Mouse (Mus musculus): ENCODE data around the gene Slc43a2. TPM values are rescaled to one million over a fixed set of nuclear protein-coding genes. Genes with fewer than 3 reads are reported as not detected.

Slc43a2 gene
- polyA plus RNA-seq (2012; rRNA removed; ENCODE audit: low replicate concordance), result 163 and 552 TPM in 2 replicates

GRCm38 (mm10) chr11:75531469-75532242, at the start of gene Slc43a2:
Gene Slc43a2, plus strand, starts transcription at chr11:75531694.

GRCm38 (mm10) chr11:75486601-75487285, 44.8 kb upstream of the Slc43a2 start, which contains the start of gene Prpf8:
Gene Prpf8, plus strand, starts transcription at chr11:75486816.

GRCm38 (mm10) chr11:75509741-75510626, 21.5 kb upstream of the Slc43a2 start, which contains the start of gene Rilp:
Gene Rilp, plus strand, starts transcription at chr11:75510094.

GRCm38 (mm10) chr11:75513336-75513735, 18.2 kb upstream of the Slc43a2 start, which contains the start of gene Scarf1:
Gene Scarf1, plus strand, starts transcription at chr11:75513540.

GRCm38 (mm10) chr11:75587493-75588284, 56.2 kb downstream of the Slc43a2 start, which contains the start of gene Pitpna:
Gene Pitpna, plus strand, starts transcription at chr11:75588097.

Other genes with a start within 250 kb of the Slc43a2 start
- gene Rpa1, start 183.4 kb upstream of the Slc43a2 start, polyA plus RNA-seq (2012; rRNA removed; ENCODE audit: low replicate concordance), result 7.4 and 8.7 TPM in 2 replicates
- gene Smyd4, start 183.3 kb upstream of the Slc43a2 start, polyA plus RNA-seq (2012; rRNA removed; ENCODE audit: low replicate concordance), result 0.58 and 2.1 TPM in 2 replicates
- gene Serpinf1, start 109.0 kb upstream of the Slc43a2 start, polyA plus RNA-seq (2012; rRNA removed; ENCODE audit: low replicate concordance), result 9.8 and 10.9 TPM in 2 replicates
- gene Serpinf2, start 92.1 kb upstream of the Slc43a2 start, polyA plus RNA-seq (2012; rRNA removed; ENCODE audit: low replicate concordance), result 3.2 and 3.3 TPM in 2 replicates
- 13.6 and 13.8 TPM in 2 replicates for gene Wdr81, start 77.0 kb upstream of the Slc43a2 start, polyA plus RNA-seq (2012; rRNA removed; ENCODE audit: low replicate concordance)
- 38.3 and 89.6 TPM in 2 replicates for gene Tlcd2, start 70.0 kb upstream of the Slc43a2 start, polyA plus RNA-seq (2012; rRNA removed; ENCODE audit: low replicate concordance)
- 21.5 and 27.7 TPM in 2 replicates for gene Prpf8, start 44.9 kb upstream of the Slc43a2 start, polyA plus RNA-seq (2012; rRNA removed; ENCODE audit: low replicate concordance)
- 11.0 and 15.7 TPM in 2 replicates for gene Rilp, start 21.6 kb upstream of the Slc43a2 start, polyA plus RNA-seq (2012; rRNA removed; ENCODE audit: low replicate concordance)
- 9.0 and 11.0 TPM in 2 replicates for gene Scarf1, start 18.2 kb upstream of the Slc43a2 start, polyA plus RNA-seq (2012; rRNA removed; ENCODE audit: low replicate concordance)
- 143 and 194 TPM in 2 replicates for gene Pitpna, start 56.4 kb downstream of the Slc43a2 start, polyA plus RNA-seq (2012; rRNA removed; ENCODE audit: low replicate concordance)
- 18.2 and 22.7 TPM in 2 replicates for gene Inpp5k, start 99.3 kb downstream of the Slc43a2 start, polyA plus RNA-seq (2012; rRNA removed; ENCODE audit: low replicate concordance)
- 16.5 and 24.2 TPM in 2 replicates for gene Myo1c, start 118.8 kb downstream of the Slc43a2 start, polyA plus RNA-seq (2012; rRNA removed; ENCODE audit: low replicate concordance)
- gene Crk, start 147.6 kb downstream of the Slc43a2 start, polyA plus RNA-seq (2012; rRNA removed; ENCODE audit: low replicate concordance), result 96.3 and 124 TPM in 2 replicates
- 34.1 and 37.6 TPM in 2 replicates for gene Ywhae, start 201.2 kb downstream of the Slc43a2 start, polyA plus RNA-seq (2012; rRNA removed; ENCODE audit: low replicate concordance)

Measured in duodenum, adult 2 months (tissue).